ENCODE assay signal across 8 mouse cellular contexts in genomic region chr11:20332561-20333514, GRCm38 (mm10). TPM values are rescaled to one million over a fixed set of nuclear protein-coding genes. Genes with fewer than 3 reads are reported as not detected.
DNase-seq lines count a peak whose midpoint lies in the region; ATAC-seq lines count a peak whose summit lies in the region.

TSS of gene Slc1a4 (minus strand) at chr11:20332713.

- peak; percentile 99 for ATAC-seq in hindbrain, embryonic 16.5 days

- DNase-seq in WW6 (ENCODE audit: low read depth, low spot score): peak; percentile 100
- DNase-seq in cerebellum, postnatal 4 days (ENCODE audit: low spot score in 2 of 2): peak; percentile 72 to 90
- DNase-seq in gastrocnemius, adult 18-20 months (ENCODE audit: low spot score): peak; percentile 92
- DNase-seq in left cerebral cortex, adult 18-20 months (ENCODE audit: low spot score in 2 of 2): peak; percentile 86 to 92
- DNase-seq in right cerebral cortex, adult 18-20 months: peak; percentile 96
- DNase-seq in urinary bladder, postnatal 10 days (ENCODE audit: low spot score): peak; percentile 68

- H3K27me3 ChIP-seq in hindbrain, embryonic 16.5 days (replicated peaks; ENCODE audit: control insufficient read depth, insufficient read depth, low read length): no peaks in the 10 kb centered on the region

- peak within 1 kb of the TSS; percentile 68 for H3K4me3 ChIP-seq in hindbrain, embryonic 16.5 days (ENCODE audit: low read length)
- peak within 1 kb of the TSS; percentile 60 for H3K4me3 ChIP-seq in macrophage (ENCODE audit: inconsistent target)

- peak within 1 kb of the TSS; percentile 73 for H3K4me2 ChIP-seq in hindbrain, embryonic 16.5 days (ENCODE audit: low read length)

- H3K27ac ChIP-seq in hindbrain, embryonic 16.5 days (ENCODE audit: low read depth, low read length): peak within 1 kb of the TSS; percentile 98
- peak within 1 kb of the TSS; percentile 69 for H3K27ac ChIP-seq in macrophage

- H3K79me2 ChIP-seq in macrophage (ENCODE audit: inconsistent target): no peaks in the 10 kb centered on the region

- WGBS in hindbrain, embryonic 16.5 days: under 1% methylated on average over 47 of the region's 48 CpGs
- 1% methylated on average over 47 of the region's 48 CpGs for WGBS in macrophage (ENCODE audit: missing documents)

- H3K4me1 ChIP-seq in hindbrain, embryonic 16.5 days (ENCODE audit: control insufficient read depth, insufficient read depth, low read depth, low read length): peaks cover 22% of the 10 kb centered on the region

- H3K9me3 ChIP-seq in hindbrain, embryonic 16.5 days (ENCODE audit: control insufficient read depth, low read length): no peaks in the 10 kb centered on the region

- no peaks in the 10 kb centered on the region for H3K36me3 ChIP-seq in hindbrain, embryonic 16.5 days (ENCODE audit: control insufficient read depth, insufficient read depth, low read length)
- no peaks in the 10 kb centered on the region for H3K36me3 ChIP-seq in macrophage (ENCODE audit: inconsistent target)

- H3K9ac ChIP-seq in hindbrain, embryonic 16.5 days (ENCODE audit: low read depth, low read length): peak within 1 kb of the TSS; percentile 83

RNA-seq across cellular contexts. Expression of gene Slc1a4, which starts in this region (rescaled TPM):
- under 1 TPM; 0.46 to 0.83 TPM for total RNA-seq in gastrocnemius, adult 18-20 months (2021)
- 79.4 and 82.1 TPM in 2 replicates for polyA plus RNA-seq in hindbrain, embryonic 16.5 days (2015; fragmentation: Nextera tagmentation; extraction: Ambion mirVana)
- total RNA-seq in left cerebral cortex, adult 18-20 months (2021): 10 to 100 TPM; 38.8 to 43.2 TPM
- 1 to 10 TPM in 8 of 26 experiments, under 1 TPM in 9, not detected in 9; 0.16 to 5.7 (median 0.88) TPM for total RNA-seq in macrophage (2018; cell fraction: chromatin; rRNA removed)
- total RNA-seq in macrophage (2018; cell fraction: cytosol; rRNA removed): 1 to 10 TPM in 13 of 26 experiments, under 1 TPM in 13; 0.14 to 3.7 (median 1.2) TPM
- 1 to 10 TPM in 14 of 26 experiments, under 1 TPM in 11, not detected in 1; 0.20 to 7.3 (median 2.8) TPM for total RNA-seq in macrophage (2018; cell fraction: nucleus; rRNA removed)
- 0.12 to 0.61 TPM (median 0.14 TPM) in 3 replicates for polyA plus RNA-seq in macrophage (2018)

Comparison
In these comparisons a context has a peak if more than half of its experiments do, and no peak if none do; other contexts are left out.
1. Peak in every context shown above with its lines: DNase-seq, ATAC-seq, H3K4me3 ChIP-seq and H3K27ac ChIP-seq.
2. RNA of gene Slc1a4 (total RNA-seq): 38.8 to 43.2 TPM in left cerebral cortex, adult 18-20 months; 0.46 to 0.83 TPM in gastrocnemius, adult 18-20 months; every median in the first group is over 10 times any median in the second.
3. RNA of gene Slc1a4 (polyA plus RNA-seq): 79.4 to 82.1 TPM in hindbrain, embryonic 16.5 days; 0.12 to 0.61 TPM in macrophage; every median in the first group is over 10 times any median in the second.
4. Peak in DNase-seq in gastrocnemius, adult 18-20 months; RNA of the gene not detected or under 1 TPM.